Comparison of ENCODE assay signal across 26 mouse cellular contexts in genomic region chr5:24823864-24824405, GRCm38 (mm10). TPM values are rescaled to one million over a fixed set of nuclear protein-coding genes. Genes with fewer than 3 reads are reported as not detected.
DNase-seq lines count a peak whose midpoint lies in the region; ATAC-seq and TF ChIP-seq lines count a peak whose summit lies in the region.
"Had no signal": no experiment of that assay in that cellular context is flagged by ENCODE, and none has a peak within 500 bp of the region (broad histone marks: within the 10 kb centered on the region; RNA-seq: fewer than 3 reads in every experiment).

No protein-coding gene starts in this region.

- TF ChIP-seq RAD21 in CH12.LX (IDR thresholded peaks at IDR 0.05; ENCODE audit: low read depth, low read length), result no peak

- peak; percentile 60 for DNase-seq in heart, adult 11 months
- DNase-seq in heart, postnatal 25 days (ENCODE audit: low spot score), result no peak
- DNase-seq in heart, postnatal 0 days (ENCODE audit: low spot score), result no peak
- DNase-seq in heart, postnatal 4 days, result no peak
- DNase-seq in 3T3-L1 (ENCODE audit: low read depth, low spot score) (peak; percentile 33), CH12.LX (ENCODE audit: extremely low read depth) (peak; percentile 73)
- DNase-seq in gastrocnemius, adult 8-10 months (ENCODE audit: low spot score in 2 of 2), result no peak
- DNase-seq: adrenal gland, postnatal 10 days; cerebellum, adult 8-10 months; cerebellum, postnatal 25 days; kidney, adult 8-10 months; kidney, postnatal 14 days; liver; lung, postnatal 36 days; right cerebral cortex, postnatal 4 days; thymus, adult 18-20 months; thymus, postnatal 25 days had no signal

- H3K27me3 ChIP-seq in heart, postnatal 0 days (ENCODE audit: control insufficient read depth, insufficient read depth, low read length), result no peaks in the 10 kb centered on the region
- no peaks in the 10 kb centered on the region for H3K27me3 ChIP-seq in CH12.LX (replicated peaks)
- H3K27me3 ChIP-seq in hindbrain, embryonic 13.5 days, result no peaks in the 10 kb centered on the region
- H3K27me3 ChIP-seq: forebrain, embryonic 15.5 days; lung, embryonic 15.5 days; midbrain, embryonic 12.5 days had no signal

- TF ChIP-seq POLR2A in CH12.LX (IDR thresholded peaks at IDR 0.05; ENCODE audit: low read depth, low read length), result no peak

- ATAC-seq in heart, postnatal 0 days (ENCODE audit: insufficient read depth, low read depth), result no peak
- no peak for ATAC-seq in hindbrain, embryonic 13.5 days (ENCODE audit: low FRiP score)
- ATAC-seq: forebrain, embryonic 15.5 days; hindbrain, postnatal 0 days; intestine, embryonic 16.5 days had no signal

- H3K9ac ChIP-seq in heart, postnatal 0 days (replicated peaks; ENCODE audit: low read depth, low read length), result peak overlapping the region; percentile 0; the same call in 1 of the 2 replicates
- no peak overlapping the region for H3K9ac ChIP-seq in CH12.LX (ENCODE audit: insufficient read depth, low read depth)
- no peak overlapping the region for H3K9ac ChIP-seq in hindbrain, embryonic 13.5 days
- H3K9ac ChIP-seq: forebrain, embryonic 15.5 days; lung, embryonic 15.5 days; midbrain, embryonic 12.5 days had no signal

- intact Hi-C loops in heart, postnatal 25 days (cut with DNase I), result no loop called here

- peaks cover 81% of the 10 kb centered on the region for H3K79me2 ChIP-seq in CH12.LX (replicated peaks; ENCODE audit: control insufficient read depth, extremely low read depth, insufficient read depth, poor library complexity, severe bottlenecking)

- dilution Hi-C loops in CH12.LX (cut with MboI; ENCODE audit: extremely low pct_ligation_motif_present, extremely low pct_unique_long_range_greater_than_20kb, low sequenced_read_pairs), result no loop called here

- H3K36me3 ChIP-seq in heart, postnatal 0 days (replicated peaks; ENCODE audit: control insufficient read depth, insufficient read depth, low read length), result no peaks in the 10 kb centered on the region
- H3K36me3 ChIP-seq in CH12.LX (replicated peaks in 1 of 2; ENCODE audit: control insufficient read depth in 1 of 2, insufficient read depth in 1 of 2, low read length in 1 of 2), result peaks cover 0 to 20% of the 10 kb centered on the region in 2 experiments
- no peaks in the 10 kb centered on the region for H3K36me3 ChIP-seq in hindbrain, embryonic 13.5 days
- H3K36me3 ChIP-seq: forebrain, embryonic 15.5 days; lung, embryonic 15.5 days; midbrain, embryonic 12.5 days had no signal

- H3K4me1 ChIP-seq in heart, postnatal 0 days (ENCODE audit: control insufficient read depth, insufficient read depth), result peaks cover 44% of the 10 kb centered on the region
- peaks cover 44 to 93% of the 10 kb centered on the region in 2 experiments for H3K4me1 ChIP-seq in CH12.LX (ENCODE audit: control insufficient read depth in 1 of 2, insufficient read depth in 2 of 2)
- H3K4me1 ChIP-seq in hindbrain, embryonic 13.5 days (replicated peaks), result peaks cover 40% of the 10 kb centered on the region

- WGBS in heart, postnatal 0 days, result 61% methylated on average over 6 of the region's 6 CpGs
- 74% methylated on average over 6 of the region's 6 CpGs for WGBS in hindbrain, embryonic 13.5 days

- no peak for TF ChIP-seq CTCF in heart, postnatal 0 days (IDR thresholded peaks at IDR 0.05; ENCODE audit: low read depth)
- TF ChIP-seq CTCF in CH12.LX (conservative IDR thresholded peaks at IDR 0.05 in 1 of 2, IDR thresholded peaks at IDR 0.05 in 1 of 2; ENCODE audit: low read depth in 2 of 2, low read length in 2 of 2), result no peak

- in situ Hi-C loops in CH12.LX (cut with MboI; ENCODE audit: low pct_ligation_motif_present, low pct_unique_long_range_greater_than_20kb, low sequenced_read_pairs), result no loop called here

- 0 out of 2 replicates have a peak overlapping the region, but pooled peaks have one; percentile 48 for H3K27ac ChIP-seq in heart, postnatal 0 days (ENCODE audit: low read depth)
- peak overlapping the region; percentile 56 for H3K27ac ChIP-seq in CH12.LX (ENCODE audit: insufficient read depth, low read depth)
- H3K27ac ChIP-seq in hindbrain, embryonic 13.5 days, result no peak overlapping the region
- H3K27ac ChIP-seq: forebrain, embryonic 10.5 days; forebrain, embryonic 15.5 days; hindbrain, postnatal 0 days; lung, embryonic 15.5 days; midbrain, embryonic 12.5 days; stomach, postnatal 0 days had no signal

- no peak for TF ChIP-seq EP300 in heart, postnatal 0 days (IDR thresholded peaks at IDR 0.05; ENCODE audit: low read depth)
- peak; percentile 90 for TF ChIP-seq EP300 in CH12.LX (IDR thresholded peaks at IDR 0.05; ENCODE audit: low read length)

- no peak overlapping the region for H3K4me2 ChIP-seq in heart, postnatal 0 days (ENCODE audit: low read depth, low read length)
- H3K4me2 ChIP-seq in CH12.LX (ENCODE audit: insufficient read depth, low read depth, poor library complexity, severe bottlenecking), result peak overlapping the region; percentile 90
- no peak overlapping the region for H3K4me2 ChIP-seq in hindbrain, embryonic 13.5 days
- H3K4me2 ChIP-seq: forebrain, embryonic 15.5 days; lung, embryonic 15.5 days; midbrain, embryonic 12.5 days had no signal

- H3K9me3 ChIP-seq in heart, postnatal 0 days (replicated peaks; ENCODE audit: control insufficient read depth, low read length), result no peaks in the 10 kb centered on the region
- no peaks in the 10 kb centered on the region for H3K9me3 ChIP-seq in CH12.LX (replicated peaks; ENCODE audit: low read length)
- H3K9me3 ChIP-seq in hindbrain, embryonic 13.5 days, result no peaks in the 10 kb centered on the region
- H3K9me3 ChIP-seq: forebrain, embryonic 10.5 days; forebrain, embryonic 15.5 days; G1E; lung, embryonic 15.5 days; midbrain, embryonic 12.5 days had no signal

- H3K4me3 ChIP-seq in heart, postnatal 0 days (ENCODE audit: low read depth, low read length), result no peak overlapping the region
- H3K4me3 ChIP-seq in CH12.LX (replicated peaks in 1 of 3; ENCODE audit: low read depth in 2 of 3, low read length in 2 of 3, poor library complexity in 1 of 3), result no peak overlapping the region
- H3K4me3 ChIP-seq in hindbrain, embryonic 13.5 days, result no peak overlapping the region
- H3K4me3 ChIP-seq: forebrain, embryonic 10.5 days; forebrain, embryonic 15.5 days; lung, embryonic 15.5 days; midbrain, embryonic 12.5 days had no signal

TF ChIP-seq in CH12.LX, 34 proteins besides CTCF, POLR2A, EP300 and RAD21:
- TF ChIP-seq RCOR1 (conservative IDR thresholded peaks at IDR 0.05; ENCODE audit: low read depth, low read length) (peak; percentile 72; the same call in 1 of the 2 replicates), BHLHE40 (IDR thresholded peaks at IDR 0.05; ENCODE audit: low read depth, low read length) (peak; percentile 90), CHD1 (IDR thresholded peaks at IDR 0.05; ENCODE audit: low read depth, low read length) (no peak), SIN3A (IDR thresholded peaks at IDR 0.05; ENCODE audit: low read length) (peak; percentile 92), POLR2AphosphoS2 (IDR thresholded peaks at IDR 0.05; ENCODE audit: low read depth, low read length) (no peak; the same call in 1 of the 2 replicates), ETS1 (conservative IDR thresholded peaks at IDR 0.05; ENCODE audit: low read depth, low read length) (peak; percentile 100), MEF2A (IDR thresholded peaks at IDR 0.05; ENCODE audit: borderline replicate concordance, low read depth, low read length) (peak; percentile 98), TCF12 (IDR thresholded peaks at IDR 0.05; ENCODE audit: low read depth, low read length) (peak; percentile 75), NELFE (IDR thresholded peaks at IDR 0.05; ENCODE audit: low read depth, low read length) (no peak), JUND (conservative IDR thresholded peaks at IDR 0.05; ENCODE audit: low read depth, low read length) (peak; percentile 85), IRF4 (IDR thresholded peaks at IDR 0.05; ENCODE audit: low read depth, low read length) (peak; percentile 90), SMC3 (IDR thresholded peaks at IDR 0.05; ENCODE audit: low read depth, low read length) (no peak), JUN (IDR thresholded peaks at IDR 0.05; ENCODE audit: insufficient read depth, low read depth, low read length) (peak; percentile 84), MYC (IDR thresholded peaks at IDR 0.05; ENCODE audit: low read depth, low read length) (peak; percentile 58; the same call in 1 of the 2 replicates), TBP (conservative IDR thresholded peaks at IDR 0.05; ENCODE audit: low read depth, low read length) (0 out of 2 replicates have a peak, but pooled peaks have one; percentile 9), MAZ (IDR thresholded peaks at IDR 0.05; ENCODE audit: low read depth, low read length) (peak; percentile 42; the same call in 1 of the 2 replicates)

RNA-seq across cellular contexts. Expression of gene Rheb, which starts 18.5 kb away (rescaled TPM):
- 10 to 100 TPM; 75.5 to 82.9 TPM for total RNA-seq in heart, postnatal 25 days (2021)
- 83.6 and 101 TPM in 2 replicates for total RNA-seq in heart, postnatal 0 days (2014; rRNA removed; ENCODE audit: low replicate concordance)
- polyA plus RNA-seq in heart, postnatal 0 days (2015; fragmentation: Nextera tagmentation; extraction: Ambion mirVana), result 250 and 253 TPM in 2 replicates
- 100 to 1,000 TPM in 1 of 2 experiments, 10 to 100 TPM in 1; 99.3 to 100 TPM for total RNA-seq in heart, postnatal 4 days (2021)
- total RNA-seq in CH12.LX (2012; rRNA removed) (17.0 and 20.8 TPM in 2 replicates), CH12.LX (2014; rRNA removed) (64.1 and 70.4 TPM in 2 replicates)
- 41.0 and 46.2 TPM in 2 replicates for polyA plus RNA-seq in CH12.LX (2012; ENCODE audit: insufficient read length, low read depth)
- 10 to 100 TPM; 66.8 to 69.7 (median 67.7) TPM for total RNA-seq in gastrocnemius, adult 8-10 months (2022)
- 227 TPM in 2 replicates for polyA plus RNA-seq in hindbrain, embryonic 13.5 days (2015; fragmentation: Nextera tagmentation; extraction: Ambion mirVana)

Comparison
In these comparisons a context has a peak if more than half of its experiments do, and no peak if none do; other contexts are left out.
1. DNase-seq: peak in heart, adult 11 months (single experiment), 3T3-L1 (single experiment) and CH12.LX (single experiment); none in heart, postnatal 25 days (single experiment), heart, postnatal 0 days (single experiment), heart, postnatal 4 days (single experiment) and gastrocnemius, adult 8-10 months (0 of 2).